11 mouse cellular contexts compared by ENCODE assay signal in genomic region chr11:19966294-19966693, GRCm38 (mm10). TPM values are rescaled to one million over a fixed set of nuclear protein-coding genes. Genes with fewer than 3 reads are reported as not detected.
DNase-seq lines count a peak whose midpoint lies in the region; ATAC-seq and TF ChIP-seq lines count a peak whose summit lies in the region.
"Had no signal": no experiment of that assay in that cellular context is flagged by ENCODE, and none has a peak within 500 bp of the region (broad histone marks: within the 10 kb centered on the region; RNA-seq: fewer than 3 reads in every experiment).

No protein-coding gene starts in this region.

- no peak overlapping the region for H3K27ac ChIP-seq in lung, embryonic 16.5 days (ENCODE audit: low read length)
- H3K27ac ChIP-seq in heart, embryonic 13.5 days (replicated peaks): peak overlapping the region; percentile 83
- peak overlapping the region; percentile 65 for H3K27ac ChIP-seq in kidney, embryonic 16.5 days (ENCODE audit: low read length)
- peak overlapping the region; percentile 45 for H3K27ac ChIP-seq in stomach, postnatal 0 days (replicated peaks)
- no peak overlapping the region for H3K27ac ChIP-seq in midbrain, embryonic 11.5 days (ENCODE audit: low read depth, low read length)

- H3K27me3 ChIP-seq in lung, embryonic 16.5 days (ENCODE audit: control insufficient read depth, insufficient read depth, low read depth, low read length): no peaks in the 10 kb centered on the region
- no peaks in the 10 kb centered on the region for H3K27me3 ChIP-seq in heart, embryonic 13.5 days (replicated peaks)
- H3K27me3 ChIP-seq in kidney, embryonic 16.5 days (ENCODE audit: insufficient read depth, low read length): no peaks in the 10 kb centered on the region
- no peaks in the 10 kb centered on the region for H3K27me3 ChIP-seq in stomach, postnatal 0 days (ENCODE audit: control insufficient read depth, insufficient read depth, low read length)
- no peaks in the 10 kb centered on the region for H3K27me3 ChIP-seq in midbrain, embryonic 11.5 days (ENCODE audit: control insufficient read depth, insufficient read depth, low read length)

- no peaks in the 10 kb centered on the region for H3K36me3 ChIP-seq in lung, embryonic 16.5 days (ENCODE audit: control insufficient read depth, insufficient read depth, low read length)
- H3K36me3 ChIP-seq in heart, embryonic 13.5 days: no peaks in the 10 kb centered on the region; the same call in 1 of the 2 replicates
- no peaks in the 10 kb centered on the region for H3K36me3 ChIP-seq in kidney, embryonic 16.5 days (ENCODE audit: insufficient read depth, low read length)
- H3K36me3 ChIP-seq in stomach, postnatal 0 days (ENCODE audit: control insufficient read depth, insufficient read depth, low read length): no peaks in the 10 kb centered on the region
- no peaks in the 10 kb centered on the region for H3K36me3 ChIP-seq in midbrain, embryonic 11.5 days (ENCODE audit: control insufficient read depth, insufficient read depth, low read length)

- no peak for DNase-seq in lung, adult 2 months
- DNase-seq in stomach, postnatal 0 days (ENCODE audit: low spot score): no peak
- no peak for DNase-seq in frontal cortex, postnatal 25 days (ENCODE audit: low spot score in 2 of 2)
- DNase-seq in T-cell, adult 2 months (ENCODE audit: low spot score): no peak
- DNase-seq in midbrain, embryonic 11.5 days (ENCODE audit: low spot score, missing footprints): no peak
- DNase-seq: cerebellum, postnatal 25 days; gastrocnemius, postnatal 25 days had no signal

- TF ChIP-seq POLR2A in lung, adult 2 months (IDR thresholded peaks at IDR 0.05; ENCODE audit: borderline replicate concordance, extremely low read depth, low read depth, low read length): no peak

- no peaks in the 10 kb centered on the region for H3K9me3 ChIP-seq in lung, embryonic 16.5 days (ENCODE audit: control insufficient read depth, low read length)
- no peaks in the 10 kb centered on the region for H3K9me3 ChIP-seq in heart, embryonic 13.5 days
- H3K9me3 ChIP-seq in kidney, embryonic 16.5 days (ENCODE audit: low read length): no peaks in the 10 kb centered on the region
- no peaks in the 10 kb centered on the region for H3K9me3 ChIP-seq in stomach, postnatal 0 days (ENCODE audit: control insufficient read depth, low read length)
- no peaks in the 10 kb centered on the region for H3K9me3 ChIP-seq in midbrain, embryonic 11.5 days (ENCODE audit: control insufficient read depth, low read length)

- no peak overlapping the region for H3K4me2 ChIP-seq in lung, embryonic 16.5 days (ENCODE audit: low read depth, low read length)
- peak overlapping the region; percentile 21; the same call in 1 of the 2 replicates for H3K4me2 ChIP-seq in heart, embryonic 13.5 days
- H3K4me2 ChIP-seq in kidney, embryonic 16.5 days (replicated peaks; ENCODE audit: low read depth, low read length): no peak overlapping the region
- H3K4me2 ChIP-seq in stomach, postnatal 0 days (replicated peaks; ENCODE audit: low read depth): no peak overlapping the region
- no peak overlapping the region for H3K4me2 ChIP-seq in midbrain, embryonic 11.5 days

- peaks cover 44% of the 10 kb centered on the region for H3K4me1 ChIP-seq in lung, embryonic 16.5 days (replicated peaks; ENCODE audit: control insufficient read depth, insufficient read depth, low read length)
- peaks cover 31% of the 10 kb centered on the region for H3K4me1 ChIP-seq in lung, adult 2 months (ENCODE audit: control insufficient read depth, insufficient read depth, low read length)
- peaks cover 77% of the 10 kb centered on the region for H3K4me1 ChIP-seq in heart, embryonic 13.5 days
- peaks cover 87% of the 10 kb centered on the region for H3K4me1 ChIP-seq in kidney, embryonic 16.5 days (ENCODE audit: insufficient read depth, low read length)
- peaks cover 5% of the 10 kb centered on the region for H3K4me1 ChIP-seq in stomach, postnatal 0 days (replicated peaks; ENCODE audit: control insufficient read depth, insufficient read depth)
- no peaks in the 10 kb centered on the region for H3K4me1 ChIP-seq in midbrain, embryonic 11.5 days (ENCODE audit: control insufficient read depth, insufficient read depth, low read length)

- no peak overlapping the region for H3K9ac ChIP-seq in lung, embryonic 16.5 days (ENCODE audit: low read length)
- no peak overlapping the region for H3K9ac ChIP-seq in heart, embryonic 13.5 days
- no peak overlapping the region for H3K9ac ChIP-seq in kidney, embryonic 16.5 days (replicated peaks; ENCODE audit: low read length)
- no peak overlapping the region for H3K9ac ChIP-seq in stomach, postnatal 0 days (ENCODE audit: low read length)
- no peak overlapping the region for H3K9ac ChIP-seq in midbrain, embryonic 11.5 days (ENCODE audit: low read length)

- WGBS in lung, embryonic 16.5 days: 61% methylated on average over 2 of the region's 2 CpGs
- 33% methylated on average over 2 of the region's 2 CpGs for WGBS in lung, adult 2 months
- WGBS in heart, embryonic 13.5 days: 10% methylated on average over 2 of the region's 2 CpGs
- WGBS in kidney, embryonic 16.5 days: 62% methylated on average over 2 of the region's 2 CpGs
- 36% methylated on average over 2 of the region's 2 CpGs for WGBS in stomach, postnatal 0 days
- WGBS in midbrain, embryonic 11.5 days: 85% methylated on average over 2 of the region's 2 CpGs

- TF ChIP-seq CTCF in lung, adult 2 months (IDR thresholded peaks at IDR 0.05; ENCODE audit: insufficient read depth, low read length): no peak
- TF ChIP-seq CTCF in stomach, postnatal 0 days (IDR thresholded peaks at IDR 0.05; ENCODE audit: low read depth): no peak

- ATAC-seq in lung, embryonic 16.5 days (ENCODE audit: low read depth): 0 out of 2 replicates have a peak, but pooled peaks have one; percentile 24
- no peak for ATAC-seq in heart, embryonic 13.5 days (ENCODE audit: extremely low read depth, insufficient number of reproducible peaks, low FRiP score, low TSS enrichment)
- peak; percentile 25 for ATAC-seq in kidney, embryonic 16.5 days (ENCODE audit: low FRiP score, low TSS enrichment)
- peak; percentile 75 for ATAC-seq in stomach, postnatal 0 days (ENCODE audit: low FRiP score, low TSS enrichment)
- no peak for ATAC-seq in midbrain, embryonic 11.5 days (ENCODE audit: low FRiP score)

- no peak overlapping the region for H3K4me3 ChIP-seq in lung, embryonic 16.5 days (ENCODE audit: low read length)
- H3K4me3 ChIP-seq in lung, adult 2 months (replicated peaks; ENCODE audit: extremely low read depth, low read depth, low read length): no peak overlapping the region
- no peak overlapping the region for H3K4me3 ChIP-seq in heart, embryonic 13.5 days
- no peak overlapping the region for H3K4me3 ChIP-seq in kidney, embryonic 16.5 days (ENCODE audit: low read length)
- H3K4me3 ChIP-seq in stomach, postnatal 0 days (ENCODE audit: low read depth, low read length): no peak overlapping the region
- no peak overlapping the region for H3K4me3 ChIP-seq in midbrain, embryonic 11.5 days (ENCODE audit: low read depth, low read length)
- H3K4me3 ChIP-seq: myocyte had no signal

- no peak for TF ChIP-seq EP300 in stomach, postnatal 0 days (optimal IDR thresholded peaks at IDR 0.05)

RNA-seq across cellular contexts. Expression of gene Spred2, which starts 42.1 kb away (rescaled TPM):
- polyA plus RNA-seq in lung, embryonic 16.5 days (2015; fragmentation: Nextera tagmentation; extraction: Ambion mirVana): 4.5 and 5.7 TPM in 2 replicates
- 24.0 and 24.4 TPM in 2 replicates for polyA plus RNA-seq in lung, adult 2 months (2012; rRNA removed)
- 4.2 and 4.3 TPM in 2 replicates for polyA plus RNA-seq in heart, embryonic 13.5 days (2015; fragmentation: Nextera tagmentation; extraction: Ambion mirVana)
- 8.3 and 9.0 TPM in 2 replicates for polyA plus RNA-seq in kidney, embryonic 16.5 days (2015; fragmentation: Nextera tagmentation; extraction: Ambion mirVana)
- 3.5 and 3.6 TPM in 2 replicates for polyA plus RNA-seq in stomach, postnatal 0 days (2015; fragmentation: Nextera tagmentation; extraction: Ambion mirVana)
- polyA plus RNA-seq in midbrain, embryonic 11.5 days (2014; fragmentation: Nextera tagmentation; extraction: Ambion mirVana): 4.7 and 5.7 TPM in 2 replicates

Comparison
In these comparisons a context has a peak if more than half of its experiments do, and no peak if none do; other contexts are left out.
1. ATAC-seq: peak in lung, embryonic 16.5 days (single experiment), kidney, embryonic 16.5 days (single experiment) and stomach, postnatal 0 days (single experiment); none in heart, embryonic 13.5 days (single experiment) and midbrain, embryonic 11.5 days (single experiment).
2. H3K27ac ChIP-seq: peak in heart, embryonic 13.5 days (single experiment), kidney, embryonic 16.5 days (single experiment) and stomach, postnatal 0 days (single experiment); none in lung, embryonic 16.5 days (single experiment) and midbrain, embryonic 11.5 days (single experiment).